Mouse (Mus musculus) liver (tissue): ENCODE results near the gene Filip1.

Experiments
- DNase-seq: peaks from one replicate; pipeline ENCODE4 v3.0.0-alpha.2; 2020; ENCODE audit warnings: mixed read lengths

Filip1 gene

GRCm38 (mm10) chr9:79947414-79947813 lies 65.2 kb downstream of the Filip1 start:
- no peak for DNase-seq

- no peak for DNase-seq
Observed at GRCm38 (mm10) chr9:79944872-79945271, 67.8 kb downstream of the Filip1 start.

- DNase-seq = no peak
Observed at GRCm38 (mm10) chr9:79943986-79944385, 68.7 kb downstream of the Filip1 start.

GRCm38 (mm10) chr9:79938416-79939206 lies 74.0 kb downstream of the Filip1 start:
- DNase-seq = no peak

DNA sequence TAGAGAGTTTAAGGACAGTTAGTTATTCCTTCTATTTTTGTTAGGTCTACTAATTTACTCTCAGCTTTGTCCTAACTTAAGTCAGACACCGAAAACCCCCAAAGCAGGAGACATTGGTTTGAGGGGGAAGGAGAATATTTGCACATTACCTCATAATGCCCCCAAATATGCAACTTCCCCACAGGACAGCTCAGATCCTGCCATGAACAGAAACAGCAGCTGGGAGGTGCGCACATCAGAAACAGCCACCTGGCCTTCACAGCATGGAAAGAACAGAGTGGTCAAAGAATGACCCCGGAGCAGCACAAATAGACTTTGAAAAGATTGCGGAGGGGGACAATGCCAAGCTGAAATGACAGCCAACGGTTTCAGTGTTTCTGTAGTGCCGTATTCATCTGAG lies 75.1 kb downstream of the Filip1 start:
- DNase-seq = no peak

GRCm38 (mm10) chr9:79932578-79932977 lies 80.1 kb downstream of the Filip1 start:
- DNase-seq = no peak

- no peak for DNase-seq
Observed at GRCm38 (mm10) chr9:79928092-79928491, 84.6 kb downstream of the Filip1 start.

- no peak for DNase-seq
Observed at GRCm38 (mm10) chr9:79927156-79927870, 85.3 kb downstream of the Filip1 start.

DNA sequence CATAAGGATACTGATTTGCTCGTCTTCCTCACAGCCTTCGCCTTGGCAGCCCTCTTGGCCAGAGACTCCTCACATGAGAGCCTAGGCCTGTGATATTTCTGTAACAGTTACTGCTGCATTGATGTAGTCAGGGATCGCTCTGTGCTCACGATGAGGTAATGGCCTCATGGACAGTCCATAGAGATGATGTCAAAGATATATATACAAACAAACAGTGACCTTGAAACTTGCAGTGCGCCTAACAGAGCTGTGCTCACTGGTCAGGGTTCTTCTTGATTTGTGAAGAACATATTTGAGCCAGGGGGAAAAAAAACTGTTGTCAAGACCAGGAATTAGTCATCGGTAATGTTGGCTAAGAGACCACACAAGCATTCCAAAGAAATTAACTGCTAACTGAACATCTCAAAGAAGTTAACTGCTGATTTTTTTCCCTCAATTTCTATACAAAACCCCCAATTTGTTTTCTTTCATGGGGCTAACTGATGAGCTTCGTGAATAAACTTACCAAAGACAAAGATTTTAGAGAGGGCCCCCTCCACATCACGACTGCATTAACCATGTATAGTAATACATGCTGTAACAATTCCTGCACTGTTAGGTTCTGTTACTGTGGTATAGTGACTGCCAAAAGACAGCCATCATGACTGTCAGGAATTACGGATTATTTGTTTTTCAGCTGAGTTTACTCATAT lies 86.0 kb downstream of the Filip1 start:
- no peak for DNase-seq

DNA sequence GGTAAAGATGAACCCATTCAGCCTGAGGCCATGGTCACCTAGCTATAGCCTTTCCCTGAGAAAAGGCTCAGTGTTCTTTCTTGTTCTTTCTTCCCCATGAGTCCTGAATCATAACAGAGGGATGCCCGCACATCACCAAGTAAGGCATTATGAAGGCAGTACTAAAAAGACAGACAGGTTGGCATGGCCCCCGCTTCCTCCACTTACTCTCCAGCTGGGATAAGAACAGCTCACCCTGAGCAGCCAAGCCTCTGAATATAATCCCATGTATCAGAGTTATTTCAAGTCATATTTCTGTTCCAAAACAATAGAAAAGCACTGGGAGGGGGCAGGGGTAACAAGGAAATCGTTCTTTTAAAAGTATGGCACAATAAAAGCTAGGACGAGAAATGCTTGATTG lies 86.7 kb downstream of the Filip1 start:
- DNase-seq = no peak

DNA sequence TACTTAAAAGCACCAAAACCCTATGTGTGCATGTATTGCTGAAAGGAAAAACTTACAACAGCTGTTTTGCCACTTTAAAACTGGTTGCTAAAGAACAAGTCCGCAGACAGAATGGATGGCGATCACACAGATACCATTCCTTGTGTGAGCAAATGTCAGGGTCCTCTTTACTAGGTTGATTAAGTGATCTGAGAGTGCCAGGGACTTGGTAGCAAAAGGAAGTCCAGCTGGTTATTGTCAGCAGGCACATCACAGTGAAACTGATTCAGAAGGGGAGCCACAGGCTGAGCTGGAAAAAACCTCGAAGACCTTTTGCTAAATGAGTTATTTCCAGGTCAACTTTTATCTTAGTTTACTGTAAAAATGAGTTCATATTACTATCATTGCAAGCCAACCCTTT lies 89.4 kb downstream of the Filip1 start:
- no peak for DNase-seq

- DNase-seq = no peak
Observed at GRCm38 (mm10) chr9:79922493-79922760, 90.2 kb downstream of the Filip1 start.

- no peak for DNase-seq
Observed at GRCm38 (mm10) chr9:79921701-79922492, 90.8 kb downstream of the Filip1 start.

- DNase-seq = no peak
Observed at GRCm38 (mm10) chr9:79920540-79920933, 92.1 kb downstream of the Filip1 start.

DNA sequence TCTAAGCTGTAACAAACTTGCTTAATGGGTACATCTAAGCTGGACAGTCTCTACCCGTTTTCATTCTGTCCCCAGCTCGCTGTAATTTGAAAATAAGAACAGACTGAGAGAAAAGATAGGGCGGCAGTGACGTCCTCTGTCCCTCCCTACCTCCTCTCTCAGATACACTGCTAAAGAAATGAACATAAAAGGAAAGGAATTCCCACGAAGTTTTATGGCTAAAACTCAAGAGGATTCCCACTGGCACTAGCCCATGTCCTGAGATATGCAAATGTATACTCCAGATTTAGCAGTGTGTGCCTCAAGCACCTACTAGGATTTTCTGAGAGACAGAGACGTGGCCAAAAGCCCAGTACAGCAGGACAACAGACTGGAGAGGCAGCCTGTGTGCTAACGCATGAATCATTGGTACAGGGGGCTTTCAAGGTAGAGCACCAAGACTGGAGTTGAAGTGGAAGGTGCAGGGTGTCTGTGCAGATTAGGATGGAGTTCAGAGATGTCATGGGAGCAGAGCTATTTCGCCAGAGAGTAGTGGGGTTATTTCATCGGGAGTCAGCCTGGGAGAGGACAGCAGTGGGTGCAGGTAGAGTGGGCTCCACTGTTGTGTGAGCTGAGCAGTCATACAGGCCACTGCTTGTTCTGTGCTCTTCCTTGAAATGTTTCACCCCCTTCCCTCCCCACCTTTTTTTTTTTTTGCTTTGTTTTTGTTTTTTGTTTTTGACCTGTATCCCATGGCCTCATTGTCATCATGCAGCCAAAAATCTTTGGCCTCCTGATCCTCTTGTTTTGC lies 92.7 kb downstream of the Filip1 start:
- no peak for DNase-seq

- DNase-seq = peak; percentile 19
Observed at GRCm38 (mm10) chr9:79919303-79919721, 93.3 kb downstream of the Filip1 start.

GRCm38 (mm10) chr9:79918325-79919117 lies 94.1 kb downstream of the Filip1 start:
- DNase-seq = no peak

DNA sequence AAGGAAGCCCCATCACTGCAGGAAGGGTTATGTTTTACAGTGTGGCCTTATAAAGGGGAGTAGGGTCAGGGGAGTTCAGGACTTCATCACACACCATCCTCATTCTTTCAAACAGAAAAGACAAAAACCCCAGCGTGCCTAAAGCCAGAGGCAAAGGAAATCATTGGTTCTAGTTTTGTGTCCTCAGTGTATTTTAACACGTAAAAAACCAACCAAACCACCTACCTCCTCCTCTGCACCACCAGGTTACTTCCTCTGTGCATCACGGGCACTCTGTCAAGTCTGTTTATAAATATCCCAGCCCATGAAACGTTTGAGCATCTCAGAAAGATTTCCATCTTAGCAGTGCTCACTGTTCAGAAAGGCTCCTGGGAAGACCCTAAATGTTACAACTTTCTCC lies 98.4 kb downstream of the Filip1 start:
- DNase-seq = no peak

GRCm38 (mm10) chr9:79912971-79913370 lies 99.7 kb downstream of the Filip1 start:
- DNase-seq = no peak

DNA sequence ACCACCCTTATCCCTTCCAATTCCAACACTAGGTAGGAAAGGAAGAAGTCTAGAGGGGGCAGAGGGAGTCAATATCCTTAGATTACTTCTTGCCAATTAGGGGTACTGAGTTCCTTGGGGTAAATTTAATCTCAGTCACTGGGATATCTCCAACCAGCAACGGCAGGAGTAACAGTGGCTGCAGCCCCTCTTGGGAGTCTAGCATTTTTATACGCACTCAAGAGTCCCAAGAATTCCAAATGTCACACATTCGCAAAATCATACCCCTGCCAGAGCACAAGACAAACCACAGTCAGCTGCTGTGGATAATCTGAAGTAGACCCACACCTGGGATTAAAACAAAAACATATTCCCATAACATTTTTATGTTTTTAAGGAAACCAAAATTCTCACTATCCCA lies 102.5 kb downstream of the Filip1 start:
- DNase-seq = no peak

- DNase-seq = no peak
Observed at GRCm38 (mm10) chr9:79898815-79899214, 113.8 kb downstream of the Filip1 start.
